Mouse (Mus musculus): ENCODE measurements around the gene Pcgf5. TPM values are rescaled to one million over a fixed set of nuclear protein-coding genes. Genes with fewer than 3 reads are reported as not detected.
"Not testable (repeated sequence)": the region's sequence is repeated elsewhere in the genome, so short reads cannot be mapped to it uniquely, and the experiment has no call there.

The Pcgf5 gene
- polyA plus RNA-seq, 1 experiment from 2014 or later = 12.3 TPM

GRCm38 (mm10) chr19:36451731-36452130, 103.6 kb downstream of the Pcgf5 start:
- Histone ChIP-seq H3K4me2 (ENCODE audit: low read length) (no peak overlapping the region), H3K36me3 (ENCODE audit: control insufficient read depth, insufficient read depth) (no peaks in the 10 kb centered on the region), H3K9ac (replicated peaks; ENCODE audit: low read depth, low read length) (no peak overlapping the region), H3K27ac (ENCODE audit: low read length) (no peak overlapping the region), H3K9me3 (ENCODE audit: control insufficient read depth, low read length) (no peaks in the 10 kb centered on the region), H3K4me3 (replicated peaks; ENCODE audit: low read length) (no peak overlapping the region), H3K4me1 (replicated peaks; ENCODE audit: control insufficient read depth, insufficient read depth, low read length) (no peaks in the 10 kb centered on the region), H3K27me3 (replicated peaks; ENCODE audit: control insufficient read depth, insufficient read depth, low read length) (no peaks in the 10 kb centered on the region)
- no peak for ATAC-seq
- 69% methylated on average over 5 of the region's 5 CpGs for WGBS

- not testable (repeated sequence) for H3K36me3 ChIP-seq (ENCODE audit: control insufficient read depth, insufficient read depth); H3K4me1 ChIP-seq (replicated peaks; ENCODE audit: control insufficient read depth, insufficient read depth, low read length); H3K4me3 ChIP-seq (replicated peaks; ENCODE audit: low read length); H3K4me2 ChIP-seq (ENCODE audit: low read length); ATAC-seq; H3K27me3 ChIP-seq (replicated peaks; ENCODE audit: control insufficient read depth, insufficient read depth, low read length); H3K9ac ChIP-seq (replicated peaks; ENCODE audit: low read depth, low read length); H3K9me3 ChIP-seq (ENCODE audit: control insufficient read depth, low read length); H3K27ac ChIP-seq (ENCODE audit: low read length)
- 85% methylated on average over 3 of the region's 3 CpGs for WGBS
Observed at GRCm38 (mm10) chr19:36452210-36452609, 104.1 kb downstream of the Pcgf5 start.

GRCm38 (mm10) chr19:36453451-36453850, 105.3 kb downstream of the Pcgf5 start:
- Histone ChIP-seq H3K27ac (ENCODE audit: low read length) (no peak overlapping the region), H3K4me2 (ENCODE audit: low read length) (no peak overlapping the region), H3K4me3 (replicated peaks; ENCODE audit: low read length) (no peak overlapping the region), H3K27me3 (replicated peaks; ENCODE audit: control insufficient read depth, insufficient read depth, low read length) (no peaks in the 10 kb centered on the region), H3K36me3 (ENCODE audit: control insufficient read depth, insufficient read depth) (no peaks in the 10 kb centered on the region), H3K4me1 (replicated peaks; ENCODE audit: control insufficient read depth, insufficient read depth, low read length) (no peaks in the 10 kb centered on the region), H3K9ac (replicated peaks; ENCODE audit: low read depth, low read length) (no peak overlapping the region), H3K9me3 (ENCODE audit: control insufficient read depth, low read length) (no peaks in the 10 kb centered on the region)
- 94% methylated on average over 4 of the region's 4 CpGs for WGBS
- no peak for ATAC-seq

GRCm38 (mm10) chr19:36470106-36470505, 122.0 kb downstream of the Pcgf5 start:
- H3K9ac ChIP-seq (replicated peaks; ENCODE audit: low read depth, low read length) = no peak overlapping the region
- H3K4me3 ChIP-seq (replicated peaks; ENCODE audit: low read length) = no peak overlapping the region
- H3K4me2 ChIP-seq (ENCODE audit: low read length) = no peak overlapping the region
- H3K9me3 ChIP-seq (ENCODE audit: control insufficient read depth, low read length) = no peaks in the 10 kb centered on the region
- WGBS = 15% methylated on average over 6 of the region's 6 CpGs
- H3K27me3 ChIP-seq (replicated peaks; ENCODE audit: control insufficient read depth, insufficient read depth, low read length) = no peaks in the 10 kb centered on the region
- peak; percentile 43 for ATAC-seq
- H3K27ac ChIP-seq (ENCODE audit: low read length) = no peak overlapping the region
- H3K4me1 ChIP-seq (replicated peaks; ENCODE audit: control insufficient read depth, insufficient read depth, low read length) = no peaks in the 10 kb centered on the region
- H3K36me3 ChIP-seq (ENCODE audit: control insufficient read depth, insufficient read depth) = no peaks in the 10 kb centered on the region

- no peak for ATAC-seq
- Histone ChIP-seq H3K4me1 (replicated peaks; ENCODE audit: control insufficient read depth, insufficient read depth, low read length) (no peaks in the 10 kb centered on the region), H3K27ac (ENCODE audit: low read length) (no peak overlapping the region), H3K27me3 (replicated peaks; ENCODE audit: control insufficient read depth, insufficient read depth, low read length) (no peaks in the 10 kb centered on the region), H3K9ac (replicated peaks; ENCODE audit: low read depth, low read length) (no peak overlapping the region), H3K9me3 (ENCODE audit: control insufficient read depth, low read length) (no peaks in the 10 kb centered on the region), H3K36me3 (ENCODE audit: control insufficient read depth, insufficient read depth) (no peaks in the 10 kb centered on the region), H3K4me3 (replicated peaks; ENCODE audit: low read length) (no peak overlapping the region), H3K4me2 (ENCODE audit: low read length) (no peak overlapping the region)
- 72% methylated on average over 3 of the region's 3 CpGs for WGBS
Observed at GRCm38 (mm10) chr19:36471325-36471724, 123.2 kb downstream of the Pcgf5 start.

GRCm38 (mm10) chr19:36476596-36476995, 128.5 kb downstream of the Pcgf5 start:
- H3K4me1 ChIP-seq (replicated peaks; ENCODE audit: control insufficient read depth, insufficient read depth, low read length) = peaks cover 4% of the 10 kb centered on the region; the same call in 1 of the 2 replicates
- no peak overlapping the region for H3K9ac ChIP-seq (replicated peaks; ENCODE audit: low read depth, low read length)
- no peaks in the 10 kb centered on the region for H3K9me3 ChIP-seq (ENCODE audit: control insufficient read depth, low read length)
- no peak overlapping the region for H3K27ac ChIP-seq (ENCODE audit: low read length)
- H3K36me3 ChIP-seq (ENCODE audit: control insufficient read depth, insufficient read depth) = no peaks in the 10 kb centered on the region
- no peak overlapping the region for H3K4me3 ChIP-seq (replicated peaks; ENCODE audit: low read length)
- no peak for ATAC-seq
- no peaks in the 10 kb centered on the region for H3K27me3 ChIP-seq (replicated peaks; ENCODE audit: control insufficient read depth, insufficient read depth, low read length)
- 90% methylated on average over 4 of the region's 4 CpGs for WGBS
- H3K4me2 ChIP-seq (ENCODE audit: low read length) = no peak overlapping the region

GRCm38 (mm10) chr19:36477151-36477550, 129.0 kb downstream of the Pcgf5 start:
- H3K9ac ChIP-seq (replicated peaks; ENCODE audit: low read depth, low read length) = no peak overlapping the region
- no peaks in the 10 kb centered on the region for H3K27me3 ChIP-seq (replicated peaks; ENCODE audit: control insufficient read depth, insufficient read depth, low read length)
- peak overlapping the region; percentile 25 for H3K4me2 ChIP-seq (ENCODE audit: low read length)
- H3K4me3 ChIP-seq (replicated peaks; ENCODE audit: low read length) = no peak overlapping the region
- no peaks in the 10 kb centered on the region for H3K36me3 ChIP-seq (ENCODE audit: control insufficient read depth, insufficient read depth)
- H3K9me3 ChIP-seq (ENCODE audit: control insufficient read depth, low read length) = no peaks in the 10 kb centered on the region
- no peak overlapping the region for H3K27ac ChIP-seq (ENCODE audit: low read length)
- WGBS = 40% methylated on average over 9 of the region's 9 CpGs
- H3K4me1 ChIP-seq (replicated peaks; ENCODE audit: control insufficient read depth, insufficient read depth, low read length) = peaks cover 4% of the 10 kb centered on the region; the same call in 1 of the 2 replicates
- peak; percentile 28; the same call in 1 of the 2 replicates for ATAC-seq

- H3K27me3 ChIP-seq (replicated peaks; ENCODE audit: control insufficient read depth, insufficient read depth, low read length) = no peaks in the 10 kb centered on the region
- H3K4me2 ChIP-seq (ENCODE audit: low read length) = peak overlapping the region; percentile 25; the same call in 1 of the 2 replicates
- H3K36me3 ChIP-seq (ENCODE audit: control insufficient read depth, insufficient read depth) = no peaks in the 10 kb centered on the region
- H3K9me3 ChIP-seq (ENCODE audit: control insufficient read depth, low read length) = no peaks in the 10 kb centered on the region
- no peak for ATAC-seq
- H3K27ac ChIP-seq (ENCODE audit: low read length) = no peak overlapping the region
- H3K9ac ChIP-seq (replicated peaks; ENCODE audit: low read depth, low read length) = no peak overlapping the region
- WGBS = 71% methylated on average over 5 of the region's 5 CpGs
- H3K4me3 ChIP-seq (replicated peaks; ENCODE audit: low read length) = no peak overlapping the region
- peaks cover 4% of the 10 kb centered on the region; the same call in 1 of the 2 replicates for H3K4me1 ChIP-seq (replicated peaks; ENCODE audit: control insufficient read depth, insufficient read depth, low read length)
Observed at GRCm38 (mm10) chr19:36477684-36478083, 129.6 kb downstream of the Pcgf5 start.

GRCm38 (mm10) chr19:36490911-36491310, 142.8 kb downstream of the Pcgf5 start:
- H3K9ac ChIP-seq (replicated peaks; ENCODE audit: low read depth, low read length) = no peak overlapping the region
- no peaks in the 10 kb centered on the region for H3K27me3 ChIP-seq (replicated peaks; ENCODE audit: control insufficient read depth, insufficient read depth, low read length)
- no peaks in the 10 kb centered on the region for H3K36me3 ChIP-seq (ENCODE audit: control insufficient read depth, insufficient read depth)
- H3K27ac ChIP-seq (ENCODE audit: low read length) = no peak overlapping the region
- no peak overlapping the region for H3K4me3 ChIP-seq (replicated peaks; ENCODE audit: low read length)
- H3K4me1 ChIP-seq (replicated peaks; ENCODE audit: control insufficient read depth, insufficient read depth, low read length) = no peaks in the 10 kb centered on the region
- WGBS = 84% methylated on average over 6 of the region's 6 CpGs
- no peak overlapping the region for H3K4me2 ChIP-seq (ENCODE audit: low read length)
- ATAC-seq = no peak
- 0 out of 2 replicates have a peak, but pooled peaks cover 4% of the 10 kb centered on the region for H3K9me3 ChIP-seq (ENCODE audit: control insufficient read depth, low read length)

- whole genome bisulfite sequencing = 61% methylated on average over 3 of the region's 3 CpGs
- no peak overlapping the region for H3K4me2 ChIP-seq (ENCODE audit: low read length)
- H3K27me3 ChIP-seq (replicated peaks; ENCODE audit: control insufficient read depth, insufficient read depth, low read length) = no peaks in the 10 kb centered on the region
- H3K9me3 ChIP-seq (ENCODE audit: control insufficient read depth, low read length) = 0 out of 2 replicates have a peak, but pooled peaks cover 4% of the 10 kb centered on the region
- no peak overlapping the region for H3K4me3 ChIP-seq (replicated peaks; ENCODE audit: low read length)
- no peak overlapping the region for H3K9ac ChIP-seq (replicated peaks; ENCODE audit: low read depth, low read length)
- H3K27ac ChIP-seq (ENCODE audit: low read length) = no peak overlapping the region
- H3K4me1 ChIP-seq (replicated peaks; ENCODE audit: control insufficient read depth, insufficient read depth, low read length) = no peaks in the 10 kb centered on the region
- H3K36me3 ChIP-seq (ENCODE audit: control insufficient read depth, insufficient read depth) = no peaks in the 10 kb centered on the region
- ATAC-seq = no peak
Observed at GRCm38 (mm10) chr19:36495555-36495954, 147.4 kb downstream of the Pcgf5 start.
